Mouse (Mus musculus): Measurements from ENCODE around the gene Prph2.

DNA sequence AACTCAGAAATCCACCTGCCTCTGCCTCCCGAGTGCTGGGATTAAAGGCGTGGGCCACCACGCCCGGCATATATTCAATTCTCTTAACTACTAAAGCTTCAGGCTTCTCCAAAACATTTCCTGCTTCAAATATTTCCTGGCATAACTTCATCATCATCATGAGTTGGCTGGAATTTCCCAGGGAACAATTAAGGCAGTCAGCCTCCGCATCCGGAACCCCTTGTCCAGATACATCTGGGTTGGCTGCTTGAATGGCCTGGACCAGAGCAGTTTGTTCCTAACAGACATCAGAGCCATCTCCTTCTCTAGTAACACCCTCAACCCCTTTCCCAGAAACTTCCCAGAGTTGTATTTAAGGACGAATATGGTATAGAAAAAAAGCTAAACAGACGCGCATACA is 14.8 kb upstream of the Prph2 start:
- no peak for TF ChIP-seq CTCF (IDR thresholded peaks at IDR 0.05; ENCODE audit: low read depth, low read length)
- TF ChIP-seq POLR2A (IDR thresholded peaks at IDR 0.05; ENCODE audit: borderline replicate concordance, low read depth, low read length): no peak

Measured in bone marrow macrophage, adult 2 months (primary cell).